Mouse (Mus musculus) forebrain, embryonic 11.5 days (tissue): ENCODE results near the gene Pak7. TPM values are rescaled to one million over a fixed set of nuclear protein-coding genes. Genes with fewer than 3 reads are reported as not detected.
"Not testable (repeated sequence)": the region's sequence is repeated elsewhere in the genome, so short reads cannot be mapped to it uniquely, and the experiment has no call there.

Experiments used
- ATAC-seq: fragments of 200-750 bp; cut with Nextera tagmentation; replicated peaks from 2 replicates; pipeline ENCODE4 v1.8.0; 2017; ENCODE audit warnings: moderate TSS enrichment; ENCODE audit not compliant: low FRiP score
- DNase-seq: peaks from one replicate; pipeline ENCODE4 v3.0.0-alpha.2; 2017; ENCODE audit warnings: low spot score
- H3K27ac ChIP-seq: fragments of 300-500 bp; sonication (generic); 2 replicates; pipeline ENCODE4 v1.5.1; 2014; ENCODE audit warnings: low read depth, low read length
- H3K27me3 ChIP-seq: fragments of 300-500 bp; sonication (generic); 2 replicates; pipeline ENCODE4 v1.6.1; 2014; ENCODE audit warnings: mild to moderate bottlenecking, low read length, mixed read lengths; ENCODE audit not compliant: control insufficient read depth, insufficient read depth
- H3K36me3 ChIP-seq: fragments of 300-500 bp; sonication (generic); 2 replicates; pipeline ENCODE4 v1.6.1; 2014; ENCODE audit warnings: mild to moderate bottlenecking, low read length, moderate library complexity, mixed read lengths; ENCODE audit not compliant: control insufficient read depth, insufficient read depth
- H3K4me1 ChIP-seq: fragments of 300-500 bp; sonication (generic); replicated peaks from 2 replicates; pipeline ENCODE4 v1.6.1; 2014; ENCODE audit warnings: low read length, mixed read lengths; ENCODE audit not compliant: control insufficient read depth, insufficient read depth
- H3K4me2 ChIP-seq: fragments of 300-500 bp; sonication (generic); 2 replicates; pipeline ENCODE4 v1.6.1; 2014; ENCODE audit warnings: low read depth, mild to moderate bottlenecking, low read length, moderate library complexity, mixed read lengths; ENCODE audit not compliant: severe bottlenecking
- H3K4me3 ChIP-seq: fragments of 300-500 bp; sonication (generic); 2 replicates; pipeline ENCODE4 v1.5.1; 2014; ENCODE audit warnings: low read depth, low read length
- H3K9ac ChIP-seq: fragments of 300-500 bp; sonication (generic); 2 replicates; pipeline ENCODE4 v1.6.1; 2014; ENCODE audit warnings: low read length
- H3K9me3 ChIP-seq: fragments of 300-500 bp; sonication (generic); 2 replicates; pipeline ENCODE4 v1.6.1; 2016; ENCODE audit warnings: low read length, mixed read lengths; ENCODE audit not compliant: control insufficient read depth
- WGBS: fragments of 180-500 bp; shearing (Covaris S2); extraction: QIAGEN DNeasy Blood & Tissue Kit; methylation state at CpG from one replicate; pipeline ENCODE4 v1.1.7; 2014; 5-methylcytosine and 5-hydroxymethylcytosine counted together
- polyA plus RNA-seq: library from polyadenylated mRNA; unstranded; fragments of >200 nt; fragmentation: Nextera tagmentation; extraction: Ambion mirVana; gene quantifications from 2 replicates; pipeline ENCODE4 v1.2.1, GENCODE M21; 2014

The Pak7 gene
- polyA plus RNA-seq, 1 experiment from 2014 or later = 10.5 TPM

DNA sequence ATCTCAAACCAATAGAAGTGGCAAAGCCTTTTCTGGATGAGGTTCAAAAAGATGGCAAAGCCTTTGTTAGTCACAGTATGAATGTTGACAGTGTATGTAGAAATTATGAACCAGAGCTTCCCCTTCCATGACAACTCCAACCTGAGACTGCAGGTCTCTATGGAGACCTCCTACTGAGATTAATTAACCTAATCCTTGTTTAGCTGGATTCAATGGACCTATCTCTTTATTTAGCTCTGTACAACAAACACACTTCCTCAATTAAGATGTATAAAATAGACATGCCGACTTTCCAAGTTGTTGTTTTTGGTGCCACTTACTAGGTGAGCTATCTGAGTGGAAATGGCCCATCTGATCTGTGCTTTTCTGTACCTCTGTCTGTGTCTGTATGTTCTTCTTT is 90.4 kb downstream of the Pak7 start:
- Histone ChIP-seq H3K27ac (no peak overlapping the region), H3K9me3 (no peaks in the 10 kb centered on the region), H3K36me3 (no peaks in the 10 kb centered on the region), H3K4me3 (no peak overlapping the region), H3K4me1 (no peaks in the 10 kb centered on the region), H3K4me2 (no peak overlapping the region), H3K9ac (no peak overlapping the region), H3K27me3 (no peaks in the 10 kb centered on the region)
- no peak for ATAC-seq
- DNase-seq = no peak
- WGBS = 43% methylated on average over 1 of the region's 1 CpGs

- DNase-seq (no peak), ATAC-seq (no peak)
- 76% methylated on average over 1 of the region's 1 CpGs for WGBS
- Histone ChIP-seq H3K27ac (no peak overlapping the region), H3K9me3 (no peaks in the 10 kb centered on the region), H3K4me1 (no peaks in the 10 kb centered on the region), H3K9ac (no peak overlapping the region), H3K36me3 (no peaks in the 10 kb centered on the region), H3K4me3 (no peak overlapping the region), H3K4me2 (no peak overlapping the region), H3K27me3 (no peaks in the 10 kb centered on the region)
Observed at GRCm38 (mm10) chr2:136282043-136282442, 105.7 kb downstream of the Pak7 start.

DNA sequence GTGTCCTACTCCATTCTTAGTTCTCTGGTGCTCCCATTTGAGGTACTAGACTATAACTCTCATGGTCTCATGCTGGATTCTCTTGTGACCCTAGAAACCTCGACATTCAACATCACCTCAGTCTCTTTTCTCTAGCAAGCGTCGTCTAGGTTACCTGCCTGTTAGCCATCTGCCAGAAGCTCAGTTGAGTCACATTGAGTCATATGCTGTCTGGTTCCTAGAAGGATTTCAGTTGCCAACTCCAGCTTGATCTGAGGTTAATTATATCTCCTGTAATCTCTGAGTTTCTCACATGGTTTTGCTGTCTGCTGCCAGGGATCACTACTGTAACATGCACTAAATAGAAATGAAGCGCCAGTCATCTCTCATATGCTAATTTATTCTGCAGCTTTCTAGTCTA is 145.8 kb downstream of the Pak7 start:
- H3K9ac ChIP-seq, H3K27me3 ChIP-seq, H3K4me2 ChIP-seq, H3K36me3 ChIP-seq, H3K9me3 ChIP-seq, H3K4me3 ChIP-seq, ATAC-seq, H3K27ac ChIP-seq, DNase-seq, H3K4me1 ChIP-seq: not testable (repeated sequence)
- WGBS = 88% methylated on average over 4 of the region's 4 CpGs

- Histone ChIP-seq H3K4me3 (no peak overlapping the region), H3K4me2 (no peak overlapping the region), H3K36me3 (no peaks in the 10 kb centered on the region), H3K4me1 (no peaks in the 10 kb centered on the region), H3K27ac (no peak overlapping the region), H3K9ac (no peak overlapping the region), H3K27me3 (no peaks in the 10 kb centered on the region), H3K9me3 (no peaks in the 10 kb centered on the region)
- WGBS = 93% methylated on average over 8 of the region's 8 CpGs
- ATAC-seq = no peak
- DNase-seq = no peak
Observed at GRCm38 (mm10) chr2:136231228-136231627, 156.5 kb downstream of the Pak7 start.

- WGBS = 79% methylated on average over 4 of the region's 4 CpGs
- DNase-seq = no peak
- H3K27ac ChIP-seq = no peak overlapping the region
- no peaks in the 10 kb centered on the region for H3K36me3 ChIP-seq
- no peaks in the 10 kb centered on the region for H3K4me1 ChIP-seq
- H3K4me3 ChIP-seq = no peak overlapping the region
- H3K9me3 ChIP-seq = no peaks in the 10 kb centered on the region
- ATAC-seq = no peak
- H3K27me3 ChIP-seq = no peaks in the 10 kb centered on the region
- H3K4me2 ChIP-seq = no peak overlapping the region
- H3K9ac ChIP-seq = no peak overlapping the region
Observed at GRCm38 (mm10) chr2:136204034-136204433, 183.7 kb downstream of the Pak7 start.

GRCm38 (mm10) chr2:136175030-136175429 is 212.7 kb downstream of the Pak7 start:
- Histone ChIP-seq H3K9me3 (no peaks in the 10 kb centered on the region), H3K36me3 (no peaks in the 10 kb centered on the region), H3K4me1 (no peaks in the 10 kb centered on the region), H3K27ac (no peak overlapping the region), H3K9ac (no peak overlapping the region), H3K4me2 (no peak overlapping the region), H3K4me3 (no peak overlapping the region), H3K27me3 (no peaks in the 10 kb centered on the region)
- no peak for DNase-seq
- no peak for ATAC-seq
- 75% methylated on average over 3 of the region's 3 CpGs for WGBS

- H3K27ac ChIP-seq = no peak overlapping the region
- H3K27me3 ChIP-seq = no peaks in the 10 kb centered on the region
- ATAC-seq = no peak
- no peak overlapping the region for H3K4me3 ChIP-seq
- no peak overlapping the region for H3K4me2 ChIP-seq
- H3K4me1 ChIP-seq = no peaks in the 10 kb centered on the region
- H3K36me3 ChIP-seq = no peaks in the 10 kb centered on the region; the same call in 1 of the 2 replicates
- WGBS = 92% methylated on average over 7 of the region's 7 CpGs
- no peaks in the 10 kb centered on the region for H3K9me3 ChIP-seq
- no peak overlapping the region for H3K9ac ChIP-seq
- no peak for DNase-seq
Observed at GRCm38 (mm10) chr2:136150752-136151151, 237.0 kb downstream of the Pak7 start.

- no peaks in the 10 kb centered on the region for H3K9me3 ChIP-seq
- DNase-seq = no peak
- WGBS = 42% methylated on average over 4 of the region's 4 CpGs
Observed at GRCm38 (mm10) chr2:136149530-136149929, 238.2 kb downstream of the Pak7 start.

DNA sequence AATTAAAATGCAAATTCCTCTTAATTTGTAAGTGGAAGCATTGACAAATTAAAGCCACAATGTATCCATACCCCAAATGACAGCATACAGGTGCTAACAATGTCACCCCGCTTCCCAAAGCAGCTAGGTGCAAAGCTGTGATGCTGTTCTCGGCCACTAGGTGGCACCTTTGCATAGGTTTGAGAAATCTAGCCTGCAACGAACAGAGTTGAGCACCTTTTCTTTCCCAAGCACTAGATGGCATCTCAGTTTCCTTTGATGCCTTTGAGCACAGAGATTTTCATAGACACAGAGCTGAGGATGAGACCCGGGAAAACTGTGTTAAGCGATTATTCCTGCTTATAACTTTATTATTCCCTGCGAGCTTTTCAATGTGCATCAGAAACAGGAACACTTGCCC is 238.8 kb downstream of the Pak7 start:
- 7% methylated on average over 6 of the region's 6 CpGs for WGBS

More at GRCm38 (mm10) chr2:136149530-136149929, 238.2 kb downstream of the Pak7 start:
- Histone ChIP-seq H3K4me1 (no peaks in the 10 kb centered on the region), H3K27me3 (no peaks in the 10 kb centered on the region), H3K4me3 (no peak overlapping the region), H3K9ac (no peak overlapping the region), H3K36me3 (no peaks in the 10 kb centered on the region; the same call in 1 of the 2 replicates), H3K27ac (no peak overlapping the region), H3K4me2 (no peak overlapping the region)
- peak; percentile 47 for ATAC-seq

More for the DNA sequence above, 238.8 kb downstream of the Pak7 start:
- Histone ChIP-seq H3K4me1 (no peaks in the 10 kb centered on the region), H3K27me3 (no peaks in the 10 kb centered on the region), H3K4me3 (no peak overlapping the region), H3K36me3 (no peaks in the 10 kb centered on the region; the same call in 1 of the 2 replicates), H3K4me2 (0 out of 2 replicates have a peak overlapping the region, but pooled peaks have one; percentile 15), H3K27ac (no peak overlapping the region), H3K9me3 (no peaks in the 10 kb centered on the region), H3K9ac (no peak overlapping the region)
- peak; percentile 91 for ATAC-seq
- peak; percentile 88 for DNase-seq
